Mouse (Mus musculus) heart, adult 2 months (tissue): ENCODE measurements at regions not wholly inside any gene's neighbourhood (a gene's known extent, or its start where the extent isn't known, plus 50 kb on each side); places are given as distances from the start of the nearest gene placed in this dataset.

Source experiments
- CTCF ChIP-seq: fragments of 200-600 bp; IDR thresholded peaks from 2 replicates; pipeline ENCODE4 v1.8.1; 2022; ENCODE audit warnings: antibody characterized with exemption, mild to moderate bottlenecking, moderate library complexity
- EP300 ChIP-seq: fragments of 200-500 bp; IDR thresholded peaks from 2 replicates; pipeline ENCODE4 v1.6.1; 2011; ENCODE audit warnings: low read depth, low read length, control low read depth; ENCODE audit not compliant: insufficient read depth

GRCm38 (mm10) chr5:64625421-64625820 is 177.8 kb upstream of the Klf3 start:
- TF ChIP-seq EP300 (no peak), CTCF (no peak)
